Mouse (Mus musculus): ENCODE results near the gene Lonp2. TPM values are rescaled to one million over a fixed set of nuclear protein-coding genes. Genes with fewer than 3 reads are reported as not detected.
A peak's percentile ranks its signal among the peaks of the same experiment; 100 is the strongest.

Gene Lonp2
- 100 to 1,000 TPM; 103 to 127 (median 115) TPM for total RNA-seq (2022)

GRCm38 (mm10) chr8:86623911-86624731, at the start of gene Lonp2:
Gene Lonp2 (plus strand): TSS chr8:86624043.
- peak; percentile 98 for DNase-seq

GRCm38 (mm10) chr8:86577547-86577946, 46.3 kb upstream of the Lonp2 start:
- no peak for DNase-seq

GRCm38 (mm10) chr8:86578076-86578475, 45.8 kb upstream of the Lonp2 start:
- DNase-seq = peak; percentile 7

- DNase-seq = no peak
These were observed 45.1 kb upstream of the Lonp2 start for GRCm38 (mm10) chr8:86578693-86579092.

GRCm38 (mm10) chr8:86580458-86580857, 43.4 kb upstream of the Lonp2 start, which contains the start of gene Abcc12:
Gene Abcc12 (minus strand): TSS chr8:86580686.
- DNase-seq = no peak

GRCm38 (mm10) chr8:86581921-86582331, 41.9 kb upstream of the Lonp2 start:
- no peak for DNase-seq

- DNase-seq = peak; percentile 71
These were observed 38.7 kb upstream of the Lonp2 start for GRCm38 (mm10) chr8:86585118-86585517.

GRCm38 (mm10) chr8:86585532-86585931, 38.3 kb upstream of the Lonp2 start:
- peak; percentile 60 for DNase-seq

- DNase-seq = no peak
These were observed 37.8 kb upstream of the Lonp2 start for GRCm38 (mm10) chr8:86586058-86586457.

- no peak for DNase-seq
These were observed 37.2 kb upstream of the Lonp2 start for GRCm38 (mm10) chr8:86586642-86587041.

GRCm38 (mm10) chr8:86588338-86588737, 35.5 kb upstream of the Lonp2 start:
- DNase-seq = no peak

GRCm38 (mm10) chr8:86593099-86593498, 30.7 kb upstream of the Lonp2 start:
- no peak for DNase-seq

GRCm38 (mm10) chr8:86594159-86594796, 29.6 kb upstream of the Lonp2 start:
- DNase-seq = no peak

GRCm38 (mm10) chr8:86595671-86596070, 28.2 kb upstream of the Lonp2 start:
- DNase-seq = no peak

- no peak for DNase-seq
These were observed 26.2 kb upstream of the Lonp2 start for GRCm38 (mm10) chr8:86597681-86598080.

- no peak for DNase-seq
These were observed 24.5 kb upstream of the Lonp2 start for GRCm38 (mm10) chr8:86599299-86599698.

- DNase-seq = no peak
These were observed 23.5 kb upstream of the Lonp2 start for GRCm38 (mm10) chr8:86600311-86600710.

GRCm38 (mm10) chr8:86603174-86603573, 20.7 kb upstream of the Lonp2 start:
- no peak for DNase-seq

GRCm38 (mm10) chr8:86604676-86605075, 19.2 kb upstream of the Lonp2 start:
- DNase-seq = no peak

- DNase-seq = no peak
These were observed 10.0 kb upstream of the Lonp2 start for GRCm38 (mm10) chr8:86613798-86614197.

- DNase-seq = no peak
These were observed 8.6 kb upstream of the Lonp2 start for GRCm38 (mm10) chr8:86615095-86615769.

- no peak for DNase-seq
These were observed 6.0 kb upstream of the Lonp2 start for GRCm38 (mm10) chr8:86617759-86618387.

GRCm38 (mm10) chr8:86623551-86623910, 312 bp upstream of the Lonp2 start:
- DNase-seq = no peak
